Mouse (Mus musculus) fibroblast of lung, adult 2 months (primary cell): ENCODE measurements at regions not wholly inside any gene's neighbourhood (a gene's known extent, or its start where the extent isn't known, plus 50 kb on each side); places are given as distances from the start of the nearest gene placed in this dataset.

Experiments used
- DNase-seq: peaks from one replicate; pipeline ENCODE4 v3.0.0-alpha.2; 2011; ENCODE audit warnings: low read depth

DNA sequence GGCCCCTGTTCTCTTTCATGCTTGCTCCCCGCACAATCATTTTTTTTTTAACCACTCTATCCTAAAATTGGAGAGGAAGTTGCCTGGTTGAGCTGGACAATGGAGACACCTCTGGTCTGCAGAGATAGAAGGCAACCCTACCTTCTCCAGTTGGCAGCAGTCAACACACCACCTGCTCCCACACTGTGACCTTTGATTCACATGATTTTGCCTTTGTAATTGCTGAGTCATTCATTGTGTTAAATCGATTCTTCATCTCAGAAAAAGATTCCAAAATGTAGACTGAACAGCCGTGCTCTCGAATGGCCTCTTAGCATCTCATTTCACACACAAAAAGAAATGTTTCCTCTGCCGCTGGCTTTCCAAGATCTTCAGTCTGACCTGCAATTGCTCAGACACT, 616.2 kb downstream of the Pdcd6ip start:
- no peak for DNase-seq

DNA sequence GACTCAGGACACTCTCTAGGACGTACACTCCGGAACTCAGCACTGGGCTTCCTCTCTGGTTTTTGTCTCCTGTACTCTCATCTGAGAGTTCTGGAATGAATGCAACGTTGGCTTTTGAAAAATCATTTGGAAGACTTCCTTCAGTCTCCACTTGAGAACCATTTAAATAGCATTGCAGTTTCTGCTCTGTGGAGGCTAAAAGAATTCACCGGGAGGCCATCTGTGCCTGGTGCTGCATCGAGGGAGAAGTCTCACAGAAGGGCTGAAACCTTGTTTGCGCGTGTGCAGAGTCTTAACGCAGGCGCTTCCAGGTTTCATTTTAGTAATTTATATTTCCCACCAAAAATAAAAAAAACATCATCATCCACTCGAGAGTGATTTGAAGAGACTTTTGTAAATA, 620.3 kb downstream of the Pdcd6ip start:
- no peak for DNase-seq

- DNase-seq: no peak
These were observed 622.7 kb downstream of the Pdcd6ip start for GRCm38 (mm10) chr9:113085281-113085810.

DNA sequence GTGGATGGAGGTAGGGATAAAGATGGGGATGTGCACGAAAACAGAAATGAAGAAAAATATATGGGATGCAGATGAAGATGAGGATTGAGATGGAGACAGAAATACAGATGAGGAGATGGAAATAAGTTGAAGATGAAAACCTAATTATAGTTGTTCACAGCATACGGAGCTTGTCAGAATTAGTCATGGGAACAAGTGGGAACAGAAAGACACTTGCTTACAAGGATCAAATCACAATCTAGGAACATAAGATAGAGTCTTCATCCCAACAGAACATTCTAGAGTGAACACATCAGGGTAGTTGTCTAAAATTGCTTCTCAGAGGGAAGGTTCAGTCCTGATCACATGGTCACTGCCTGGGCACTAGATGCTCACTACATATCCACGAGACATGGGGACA, 633.2 kb downstream of the Pdcd6ip start:
- DNase-seq: no peak

GRCm38 (mm10) chr9:113057415-113057814, 650.6 kb downstream of the Pdcd6ip start:
- no peak for DNase-seq

DNA sequence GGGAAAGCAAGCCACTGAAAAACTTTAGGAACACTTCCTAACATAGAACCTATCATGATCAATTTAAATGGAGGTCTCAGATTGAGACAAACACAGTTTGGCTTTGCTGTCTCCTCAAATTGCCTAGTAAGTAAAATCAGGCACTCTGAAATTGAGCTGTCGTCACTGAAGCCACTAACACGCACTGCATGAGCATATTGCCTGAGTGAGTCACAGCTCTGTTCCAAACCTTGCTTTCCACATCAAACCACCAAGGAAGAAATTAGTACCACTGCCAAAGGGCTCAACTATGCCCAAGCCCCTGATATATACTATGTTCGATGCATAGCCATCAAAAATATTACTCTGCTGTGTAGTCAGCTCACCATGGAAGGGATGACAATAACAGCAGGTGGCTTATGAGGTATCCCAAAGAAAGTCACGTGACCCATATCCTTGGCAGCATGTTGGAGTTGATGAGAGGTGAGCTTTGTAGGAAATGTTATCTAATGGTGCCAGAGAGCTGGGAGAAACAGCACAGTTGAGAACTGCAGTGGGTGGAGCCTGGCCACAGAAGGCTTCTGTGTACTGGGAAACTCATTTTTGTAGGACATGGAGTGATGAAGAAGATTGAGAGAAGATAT, 663.4 kb downstream of the Pdcd6ip start:
- DNase-seq: peak; percentile 14

DNA sequence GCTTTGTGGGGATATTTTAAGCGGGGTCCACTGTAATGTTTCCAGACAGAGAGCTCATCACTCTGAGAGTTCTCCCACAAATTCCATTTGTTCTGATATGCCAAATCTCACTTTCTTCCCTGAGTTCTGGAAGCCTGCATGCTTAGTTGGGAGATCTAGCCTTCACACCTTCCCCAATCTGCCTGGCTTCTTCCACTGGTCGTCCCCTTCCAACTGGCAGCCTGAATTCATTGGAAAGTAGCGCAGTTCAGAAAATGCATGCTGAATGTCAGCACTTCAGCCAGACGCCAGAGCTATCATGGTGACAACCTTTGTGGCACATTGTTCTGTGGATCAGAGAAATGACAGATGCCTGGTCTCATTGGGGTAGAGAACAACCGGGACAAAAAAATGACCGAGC, 667.2 kb downstream of the Pdcd6ip start:
- DNase-seq: no peak

DNA sequence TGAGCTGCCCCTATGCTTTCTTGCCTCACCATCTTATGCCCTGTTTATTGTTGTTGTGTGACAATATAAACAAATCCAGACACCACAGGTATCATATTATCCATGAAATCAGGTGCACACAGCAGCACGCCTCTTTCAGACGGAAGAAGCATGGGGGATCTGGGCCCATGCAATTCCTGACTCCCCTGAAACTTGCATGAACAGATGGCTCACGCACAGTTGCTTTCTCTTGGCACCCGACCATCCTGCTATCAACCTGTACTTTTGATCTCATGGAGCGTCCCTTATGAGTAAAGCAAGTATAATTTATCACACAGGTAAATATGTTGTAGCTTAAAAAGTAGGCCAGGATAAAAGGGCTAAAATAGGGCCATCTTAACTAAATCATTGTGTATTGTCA, 674.1 kb downstream of the Pdcd6ip start:
- DNase-seq: no peak

DNA sequence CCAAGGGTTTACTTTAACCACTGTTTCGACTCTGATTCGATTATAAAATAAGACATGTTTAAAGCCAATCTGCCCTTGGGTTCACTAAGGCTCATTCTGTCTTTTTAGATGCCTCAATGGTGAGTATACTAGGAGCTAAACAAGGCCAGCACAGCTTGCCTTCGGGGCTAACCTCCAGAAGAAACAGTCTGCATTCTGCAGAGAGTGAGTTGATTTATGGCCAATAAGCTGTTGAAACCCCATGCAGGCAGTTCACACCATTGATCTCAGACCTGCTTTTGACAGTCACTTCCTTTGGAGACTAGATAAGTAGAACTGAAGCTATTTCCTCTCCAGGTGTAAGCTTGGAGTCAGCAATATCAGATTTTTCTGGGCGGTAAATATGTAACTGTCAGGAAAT, 679.0 kb downstream of the Pdcd6ip start:
- no peak for DNase-seq

DNA sequence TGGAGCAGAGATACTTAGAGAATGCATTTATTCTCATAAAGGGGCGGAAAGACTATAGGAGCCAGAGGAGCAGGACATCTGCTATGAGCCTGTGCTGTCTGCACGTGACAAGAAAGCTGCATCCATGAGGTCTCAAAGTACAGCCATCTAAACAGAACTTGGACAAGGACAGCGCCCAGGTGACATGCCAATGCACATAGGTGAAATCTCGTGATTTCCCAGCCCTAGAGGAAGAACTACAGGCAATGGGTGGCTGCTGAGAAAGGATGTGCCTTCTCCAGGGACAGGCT, 681.2 kb downstream of the Pdcd6ip start:
- DNase-seq: no peak

DNA sequence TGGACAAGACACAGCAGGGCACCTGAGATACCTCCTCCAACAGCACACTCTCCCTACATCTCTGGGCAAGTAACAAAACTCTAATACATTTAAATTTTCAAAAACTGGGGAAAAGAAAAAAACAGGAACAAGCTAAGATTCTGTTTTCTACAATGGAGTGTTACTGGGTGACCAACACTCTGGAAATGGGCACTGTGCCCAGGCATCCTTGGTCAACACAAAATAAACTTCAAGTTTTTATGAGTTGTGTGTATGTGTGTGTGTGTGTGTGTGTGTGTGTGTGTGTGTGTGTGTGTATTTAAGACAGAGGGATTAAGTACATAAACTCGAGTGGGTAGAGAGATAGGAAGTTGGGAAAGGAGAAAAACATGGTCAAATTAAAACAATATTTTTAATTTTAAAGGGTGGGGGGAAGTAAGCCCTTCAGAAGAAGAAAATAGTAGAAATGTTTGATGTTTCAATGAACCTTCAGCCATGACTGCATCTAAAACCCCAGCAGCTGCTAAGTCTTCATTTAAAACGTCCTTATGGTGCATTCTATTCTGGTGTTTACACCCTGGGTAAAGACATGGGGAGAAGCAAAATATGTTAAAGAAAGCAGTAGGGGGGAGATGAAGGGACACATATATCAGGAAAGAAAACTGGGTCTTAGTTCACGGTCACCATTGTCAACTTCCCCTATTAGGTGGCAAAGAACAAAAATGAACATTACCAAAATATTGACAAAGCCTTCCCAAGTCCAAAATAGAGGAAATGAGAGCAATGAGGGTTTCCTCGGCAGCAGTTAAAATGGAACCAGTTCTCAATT, 681.8 kb downstream of the Pdcd6ip start:
- no peak for DNase-seq

GRCm38 (mm10) chr9:113021866-113022645, 686.0 kb downstream of the Pdcd6ip start:
- DNase-seq: no peak

DNA sequence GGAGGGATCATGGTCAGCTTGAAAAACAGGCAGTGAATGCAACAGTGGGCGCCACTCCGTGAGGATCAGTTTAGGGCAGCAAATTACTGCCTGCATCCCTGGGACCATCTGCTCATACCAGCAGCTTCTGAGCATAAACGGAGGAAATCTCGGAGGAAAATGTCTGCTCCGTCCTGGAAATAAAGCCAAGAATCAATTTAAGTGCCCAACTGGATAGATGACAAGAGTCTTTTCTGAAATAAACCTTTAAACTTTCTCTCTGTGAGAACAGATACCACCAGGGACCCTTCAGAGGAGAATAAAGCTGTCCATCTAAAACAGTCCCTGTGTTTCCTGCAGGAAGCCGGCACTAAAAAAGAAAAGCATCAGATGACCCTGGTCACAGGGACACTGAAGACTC, 688.5 kb downstream of the Pdcd6ip start:
- no peak for DNase-seq

GRCm38 (mm10) chr9:113008106-113008505, 700.0 kb downstream of the Pdcd6ip start:
- no peak for DNase-seq

GRCm38 (mm10) chr9:112996204-112996603, 711.9 kb downstream of the Pdcd6ip start:
- no peak for DNase-seq

- DNase-seq: no peak
These were observed 713.3 kb downstream of the Pdcd6ip start for GRCm38 (mm10) chr9:112994774-112995173.

GRCm38 (mm10) chr9:112993627-112994026, 714.4 kb downstream of the Pdcd6ip start:
- DNase-seq: no peak

DNA sequence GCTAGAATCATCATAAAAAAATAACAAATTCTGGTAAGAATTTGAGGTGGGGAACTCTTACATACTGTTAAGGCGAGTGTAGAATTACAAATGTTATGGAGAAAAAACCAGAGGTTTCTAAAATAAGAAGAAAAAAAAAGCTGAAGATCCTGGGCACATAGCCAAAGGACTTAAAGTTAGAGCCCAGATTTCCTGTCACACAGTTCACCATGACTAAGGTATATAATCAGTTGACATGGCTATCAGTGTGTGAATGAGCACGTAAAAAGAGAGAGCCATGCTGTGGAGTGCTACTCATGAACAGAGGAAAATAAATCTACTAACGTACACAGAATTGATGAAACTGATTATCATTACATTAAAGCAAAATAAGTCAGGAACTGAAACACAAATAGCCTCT, 715.1 kb downstream of the Pdcd6ip start:
- DNase-seq: no peak

DNA sequence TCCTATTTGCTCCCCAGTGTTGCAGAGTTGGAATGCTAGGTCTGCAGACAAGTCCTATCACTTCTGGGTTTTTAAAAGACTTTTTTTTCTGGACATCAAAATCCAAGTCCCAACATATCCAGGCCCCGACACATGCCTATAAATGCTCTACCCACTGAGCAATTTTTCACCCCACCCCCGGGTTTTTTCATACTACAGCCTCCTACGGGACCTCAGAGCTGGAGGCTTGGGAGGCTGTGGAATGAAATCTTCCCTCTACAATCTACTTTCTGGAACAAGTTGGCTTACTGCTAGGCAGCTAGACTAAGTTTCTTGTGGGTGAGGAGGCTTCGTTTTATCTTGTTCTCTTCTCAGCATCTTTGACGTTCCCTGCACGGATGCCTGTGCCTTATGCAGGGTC, 724.7 kb downstream of the Pdcd6ip start:
- DNase-seq: no peak

DNA sequence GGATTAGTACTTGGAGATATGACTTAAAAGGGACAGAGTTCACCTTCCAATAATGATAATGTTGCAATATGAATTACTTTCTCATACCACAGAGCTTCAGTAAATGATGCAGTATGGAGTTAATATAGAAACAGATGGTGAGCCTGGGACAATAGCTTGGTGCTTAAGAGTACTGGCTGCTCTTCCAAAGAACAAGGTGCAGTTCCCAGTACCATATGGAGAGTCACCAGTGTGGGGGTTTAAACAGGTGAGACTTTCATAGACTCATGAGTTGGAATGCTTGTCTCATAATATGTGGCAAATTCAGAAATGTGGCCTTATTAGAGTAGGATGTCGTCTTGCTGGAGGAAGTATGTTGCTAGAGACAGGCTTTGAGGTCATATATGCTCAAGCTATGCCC, 715.8 kb upstream of the Arpp21 start:
- no peak for DNase-seq

DNA sequence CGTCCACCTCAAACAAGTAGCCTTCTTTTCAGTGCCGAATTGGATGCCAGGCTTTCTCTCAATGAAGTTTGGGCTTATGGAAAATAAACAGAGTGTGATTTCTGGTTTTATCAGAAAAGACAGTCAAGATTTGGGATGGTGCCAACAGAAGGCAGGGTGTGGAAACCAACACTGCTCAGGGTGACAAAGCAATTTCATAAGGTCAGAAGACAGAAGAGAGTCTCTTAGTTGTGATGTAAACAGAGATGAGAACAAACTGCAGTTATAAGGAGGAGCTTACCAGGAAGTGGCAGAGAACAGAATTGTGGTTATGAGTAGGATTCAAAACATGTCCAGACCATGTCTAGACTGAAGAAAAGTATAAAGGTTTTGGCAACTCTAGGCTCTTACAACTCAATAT, 714.3 kb upstream of the Arpp21 start:
- peak; percentile 60 for DNase-seq

DNA sequence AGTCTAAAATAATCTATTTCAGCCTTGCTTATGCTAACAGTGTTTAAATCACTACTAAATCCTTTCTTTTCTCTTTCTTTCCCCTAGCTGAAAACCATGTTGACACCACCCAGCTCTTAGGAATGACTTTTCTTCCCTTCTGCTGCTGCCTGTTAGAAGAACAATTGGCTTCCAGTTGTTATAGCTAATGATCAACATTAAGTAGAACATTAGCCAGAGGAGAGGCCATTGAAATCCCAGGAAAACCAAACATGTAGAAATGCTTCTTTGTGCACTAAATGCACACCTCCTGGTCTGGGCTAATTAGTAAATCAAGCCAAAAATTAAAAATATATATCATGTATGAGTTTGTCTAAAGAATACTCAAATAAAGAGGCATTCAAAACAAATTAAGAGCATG, 703.0 kb upstream of the Arpp21 start:
- DNase-seq: no peak
